In the genomic region with DNA sequence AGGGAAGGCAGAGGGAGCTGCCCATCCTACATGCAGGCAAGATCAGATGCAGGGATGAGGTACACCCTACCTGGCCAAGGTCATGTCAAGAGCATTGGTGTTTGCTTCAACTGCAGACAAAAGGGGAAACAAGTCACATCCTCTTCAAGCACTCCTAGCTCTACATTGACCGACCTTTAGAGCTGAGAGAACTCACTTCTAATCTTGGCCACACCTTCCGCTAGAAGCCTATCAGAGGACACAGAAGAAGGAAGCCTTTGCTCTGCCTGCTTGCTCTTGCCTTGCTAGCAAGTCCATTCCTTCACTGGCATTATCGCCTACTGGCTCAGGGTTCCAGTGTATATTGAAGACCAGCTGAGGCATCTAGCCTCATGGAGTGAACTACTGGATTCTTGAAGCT, we compare ENCODE assay signal across 20 mouse cellular contexts.
"Had no signal": no experiment of that assay in that cellular context is flagged by ENCODE, and none has a peak within 500 bp of the region (broad histone marks: within the 10 kb centered on the region; RNA-seq: fewer than 3 reads in every experiment).

No protein-coding gene starts in this region.

- H3K4me1 ChIP-seq: liver, embryonic 15.5 days; lung, embryonic 15.5 days; megakaryocyte, embryonic 14.5 days; neural tube, embryonic 13.5 days; neural tube, embryonic 15.5 days; stomach, embryonic 15.5 days had no signal

- DNase-seq: liver, postnatal 0 days; lung, adult 2 months; lung, postnatal 14 days; lung, postnatal 4 days; midbrain, embryonic 14.5 days; right cerebral cortex, postnatal 14 days; thymus, adult 2 months; thymus, postnatal 25 days; thymus, postnatal 4 days had no signal

- H3K27me3 ChIP-seq: liver, embryonic 15.5 days; lung, embryonic 15.5 days; neural tube, embryonic 13.5 days; neural tube, embryonic 15.5 days; stomach, embryonic 15.5 days had no signal

- H3K9ac ChIP-seq: liver, embryonic 15.5 days; liver, postnatal 0 days; lung, embryonic 15.5 days; neural tube, embryonic 13.5 days; neural tube, embryonic 15.5 days; stomach, embryonic 15.5 days had no signal

- H3K4me3 ChIP-seq: liver, embryonic 15.5 days; lung, embryonic 15.5 days; megakaryocyte, embryonic 14.5 days; myocyte; neural tube, embryonic 13.5 days; neural tube, embryonic 15.5 days; stomach, embryonic 15.5 days had no signal

- ATAC-seq: liver, postnatal 0 days; lung, postnatal 0 days; midbrain, embryonic 16.5 days had no signal

- H3K27ac ChIP-seq: liver, embryonic 15.5 days; lung, embryonic 15.5 days; neural tube, embryonic 13.5 days; neural tube, embryonic 15.5 days; stomach, embryonic 15.5 days; stomach, postnatal 0 days had no signal

- H3K9me3 ChIP-seq: liver, embryonic 15.5 days; lung, embryonic 15.5 days; megakaryocyte, embryonic 14.5 days; neural tube, embryonic 13.5 days; neural tube, embryonic 15.5 days; stomach, embryonic 15.5 days had no signal

- H3K36me3 ChIP-seq: liver, embryonic 15.5 days; lung, embryonic 15.5 days; neural tube, embryonic 13.5 days; neural tube, embryonic 15.5 days; stomach, embryonic 15.5 days had no signal

- H3K4me2 ChIP-seq: liver, embryonic 15.5 days; lung, embryonic 15.5 days; midbrain, embryonic 11.5 days; neural tube, embryonic 13.5 days; neural tube, embryonic 15.5 days; stomach, embryonic 15.5 days had no signal
